9 mouse cellular contexts compared by ENCODE assay signal in the genomic region with DNA sequence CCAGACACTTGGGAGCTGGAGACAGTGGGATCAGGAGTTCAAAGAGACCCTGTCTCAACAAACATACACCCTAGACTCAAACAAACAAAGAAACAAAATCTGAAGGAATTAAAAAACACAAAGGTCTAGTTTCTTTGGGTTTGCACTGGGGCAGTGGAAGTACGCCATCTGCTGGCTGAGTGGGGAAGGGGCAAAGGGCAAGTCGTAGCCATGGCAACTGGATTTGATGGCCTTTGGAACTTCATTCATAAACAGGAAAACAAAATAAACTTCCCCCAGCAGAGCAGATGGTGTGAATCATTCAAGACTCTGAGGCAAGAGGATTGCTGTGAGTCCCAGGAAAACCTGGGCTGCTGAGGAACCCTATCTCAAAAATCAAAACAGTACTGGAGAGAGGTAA. TPM values are rescaled to one million over a fixed set of nuclear protein-coding genes. Genes with fewer than 3 reads are reported as not detected.
A peak's percentile ranks its signal among the peaks of the same experiment; 100 is the strongest.
DNase-seq lines count a peak whose midpoint lies in the region; ATAC-seq and TF ChIP-seq lines count a peak whose summit lies in the region.
"Had no signal": no experiment of that assay in that cellular context is flagged by ENCODE, and none has a peak within 500 bp of the region (broad histone marks: within the 10 kb centered on the region; RNA-seq: fewer than 3 reads in every experiment).

No protein-coding gene starts in this region.

- H3K27me3 ChIP-seq in hindbrain, embryonic 10.5 days (ENCODE audit: insufficient read depth, poor library complexity, severe bottlenecking), result no peaks in the 10 kb centered on the region
- no peaks in the 10 kb centered on the region for H3K27me3 ChIP-seq in hindbrain, embryonic 16.5 days (replicated peaks; ENCODE audit: control insufficient read depth, insufficient read depth, low read length)
- H3K27me3 ChIP-seq in lung, postnatal 0 days (replicated peaks; ENCODE audit: insufficient read depth, low read length), result no peaks in the 10 kb centered on the region
- H3K27me3 ChIP-seq: limb, embryonic 12.5 days had no signal

- TF ChIP-seq EP300 in lung, postnatal 0 days (IDR thresholded peaks at IDR 0.05), result peak; percentile 67

- peaks cover 76% of the 10 kb centered on the region for H3K36me3 ChIP-seq in hindbrain, embryonic 10.5 days
- H3K36me3 ChIP-seq in hindbrain, embryonic 16.5 days (ENCODE audit: control insufficient read depth, insufficient read depth, low read length), result peaks cover 8% of the 10 kb centered on the region; the same call in 1 of the 2 replicates
- H3K36me3 ChIP-seq in lung, postnatal 0 days (ENCODE audit: insufficient read depth, low read length), result peaks cover 29% of the 10 kb centered on the region

- no peak overlapping the region for H3K4me3 ChIP-seq in hindbrain, embryonic 10.5 days
- H3K4me3 ChIP-seq in hindbrain, embryonic 16.5 days (ENCODE audit: low read length), result no peak overlapping the region
- no peak overlapping the region for H3K4me3 ChIP-seq in lung, postnatal 0 days (ENCODE audit: low read depth, low read length)
- H3K4me3 ChIP-seq: limb, embryonic 12.5 days had no signal

- DNase-seq in hindbrain, embryonic 10.5 days (ENCODE audit: low spot score), result peak; percentile 58
- DNase-seq in CD4-positive, CD25-positive, alpha-beta regulatory T cell, adult 2 months (ENCODE audit: low read depth, low spot score), result peak; percentile 85
- DNase-seq in adrenal gland, postnatal 14 days, result peak; percentile 87
- peak; percentile 78 for DNase-seq in heart, postnatal 4 days
- DNase-seq in lung, postnatal 0 days (ENCODE audit: low spot score), result peak; percentile 81
- DNase-seq in testis, postnatal 10 days (ENCODE audit: low spot score), result peak; percentile 72

- TF ChIP-seq CTCF in lung, postnatal 0 days (IDR thresholded peaks at IDR 0.05), result peak; percentile 87

- no peak for ATAC-seq in hindbrain, embryonic 16.5 days
- peak; percentile 31; the same call in 1 of the 2 replicates for ATAC-seq in lung, postnatal 0 days
- ATAC-seq in erythroblast, adult 5-6 weeks (replicated peaks; ENCODE audit: low FRiP score, poor library complexity, severe bottlenecking), result no peak

- H3K4me1 ChIP-seq in hindbrain, embryonic 10.5 days (replicated peaks), result peaks cover 70% of the 10 kb centered on the region
- peaks cover 8% of the 10 kb centered on the region for H3K4me1 ChIP-seq in hindbrain, embryonic 16.5 days (ENCODE audit: control insufficient read depth, insufficient read depth, low read depth, low read length)
- peaks cover 15% of the 10 kb centered on the region; the same call in 1 of the 2 replicates for H3K4me1 ChIP-seq in lung, postnatal 0 days (ENCODE audit: insufficient read depth, low read depth, low read length)

- WGBS in hindbrain, embryonic 10.5 days, result 57% methylated on average over 2 of the region's 2 CpGs
- WGBS in hindbrain, embryonic 16.5 days, result 51% methylated on average over 2 of the region's 2 CpGs
- WGBS in lung, postnatal 0 days, result 43% methylated on average over 2 of the region's 2 CpGs

- peak overlapping the region; percentile 64; the same call in 1 of the 2 replicates for H3K27ac ChIP-seq in hindbrain, embryonic 10.5 days
- no peak overlapping the region for H3K27ac ChIP-seq in hindbrain, embryonic 16.5 days (ENCODE audit: low read depth, low read length)
- H3K27ac ChIP-seq in lung, postnatal 0 days (ENCODE audit: low read length), result no peak overlapping the region
- H3K27ac ChIP-seq: limb, embryonic 12.5 days had no signal

- H3K9ac ChIP-seq in hindbrain, embryonic 16.5 days (ENCODE audit: low read depth, low read length), result no peak overlapping the region
- H3K9ac ChIP-seq in lung, postnatal 0 days (replicated peaks; ENCODE audit: low read depth), result no peak overlapping the region
- H3K9ac ChIP-seq: limb, embryonic 12.5 days had no signal

- H3K4me2 ChIP-seq in hindbrain, embryonic 16.5 days (ENCODE audit: low read length), result no peak overlapping the region
- no peak overlapping the region for H3K4me2 ChIP-seq in lung, postnatal 0 days (replicated peaks; ENCODE audit: low read depth, low read length)
- H3K4me2 ChIP-seq: limb, embryonic 12.5 days had no signal

- no peaks in the 10 kb centered on the region for H3K9me3 ChIP-seq in hindbrain, embryonic 10.5 days
- no peaks in the 10 kb centered on the region for H3K9me3 ChIP-seq in hindbrain, embryonic 16.5 days (ENCODE audit: control insufficient read depth, low read length)
- no peaks in the 10 kb centered on the region for H3K9me3 ChIP-seq in lung, postnatal 0 days (ENCODE audit: low read length)
- H3K9me3 ChIP-seq: limb, embryonic 12.5 days had no signal

RNA-seq across cellular contexts. Expression of a gene that starts 7.0 kb away (rescaled TPM):
- polyA plus RNA-seq in hindbrain, embryonic 10.5 days (2016; fragmentation: Nextera tagmentation; extraction: Ambion mirVana), result 87.4 and 141 TPM in 2 replicates
- polyA plus RNA-seq in hindbrain, embryonic 16.5 days (2015; fragmentation: Nextera tagmentation; extraction: Ambion mirVana), result 78.3 and 87.6 TPM in 2 replicates
- 73.1 and 86.5 TPM in 2 replicates for total RNA-seq in adrenal gland, postnatal 14 days (2021)
- total RNA-seq in heart, postnatal 4 days (2021), result 10 to 100 TPM; 32.2 to 38.4 TPM
- polyA plus RNA-seq in lung, postnatal 0 days (2015; fragmentation: Nextera tagmentation; extraction: Ambion mirVana), result 32.9 and 34.4 TPM in 2 replicates
- 1.2 and 5.9 TPM in 2 replicates for total RNA-seq in erythroblast, adult 5-6 weeks (2015; ENCODE audit: low replicate concordance)
- 0.28 and 1.4 TPM in 2 replicates for total RNA-seq in erythroblast, adult 5-6 weeks (2017; ENCODE audit: low replicate concordance)

RNA-seq across cellular contexts. Expression of a gene that starts 19.8 kb away (rescaled TPM):
- 344 and 354 TPM in 2 replicates for polyA plus RNA-seq in hindbrain, embryonic 10.5 days (2016; fragmentation: Nextera tagmentation; extraction: Ambion mirVana)
- polyA plus RNA-seq in hindbrain, embryonic 16.5 days (2015; fragmentation: Nextera tagmentation; extraction: Ambion mirVana), result 168 and 169 TPM in 2 replicates
- total RNA-seq in adrenal gland, postnatal 14 days (2021), result 76.0 and 78.6 TPM in 2 replicates
- total RNA-seq in heart, postnatal 4 days (2021), result 100 to 1,000 TPM; 107 to 120 TPM
- polyA plus RNA-seq in lung, postnatal 0 days (2015; fragmentation: Nextera tagmentation; extraction: Ambion mirVana), result 95.9 and 104 TPM in 2 replicates
- total RNA-seq in erythroblast, adult 5-6 weeks (2015; ENCODE audit: low replicate concordance), result 41.1 and 51.6 TPM in 2 replicates
- total RNA-seq in erythroblast, adult 5-6 weeks (2017; ENCODE audit: low replicate concordance), result 20.9 and 26.2 TPM in 2 replicates

RNA-seq across cellular contexts. Expression of a gene that starts 21.0 kb away (rescaled TPM):
- polyA plus RNA-seq in hindbrain, embryonic 10.5 days (2016; fragmentation: Nextera tagmentation; extraction: Ambion mirVana), result not detected in 2 replicates
- polyA plus RNA-seq in hindbrain, embryonic 16.5 days (2015; fragmentation: Nextera tagmentation; extraction: Ambion mirVana), result 0.11 and 0.48 TPM in 2 replicates
- total RNA-seq in adrenal gland, postnatal 14 days (2021), result 0.79 and 1.0 TPM in 2 replicates
- 1 to 10 TPM; 2.7 to 3.5 TPM for total RNA-seq in heart, postnatal 4 days (2021)
- polyA plus RNA-seq in lung, postnatal 0 days (2015; fragmentation: Nextera tagmentation; extraction: Ambion mirVana), result 1.3 and 2.3 TPM in 2 replicates
- not detected in 2 replicates for total RNA-seq in erythroblast, adult 5-6 weeks (2015; ENCODE audit: low replicate concordance)
- 0.60 TPM in 1 of 2 replicates, not detected in the other for total RNA-seq in erythroblast, adult 5-6 weeks (2017; ENCODE audit: low replicate concordance)

RNA-seq across cellular contexts. Expression of a gene that starts 37.3 kb away (rescaled TPM):
- 1.1 and 1.6 TPM in 2 replicates for polyA plus RNA-seq in hindbrain, embryonic 10.5 days (2016; fragmentation: Nextera tagmentation; extraction: Ambion mirVana)
- 1.1 and 1.6 TPM in 2 replicates for polyA plus RNA-seq in hindbrain, embryonic 16.5 days (2015; fragmentation: Nextera tagmentation; extraction: Ambion mirVana)
- 1.6 and 2.0 TPM in 2 replicates for total RNA-seq in adrenal gland, postnatal 14 days (2021)
- 1 to 10 TPM; 1.1 to 1.5 TPM for total RNA-seq in heart, postnatal 4 days (2021)
- polyA plus RNA-seq in lung, postnatal 0 days (2015; fragmentation: Nextera tagmentation; extraction: Ambion mirVana), result 4.2 TPM in 2 replicates
- 5.4 and 9.0 TPM in 2 replicates for total RNA-seq in erythroblast, adult 5-6 weeks (2015; ENCODE audit: low replicate concordance)
- 0.98 and 2.3 TPM in 2 replicates for total RNA-seq in erythroblast, adult 5-6 weeks (2017; ENCODE audit: low replicate concordance)

RNA-seq across cellular contexts. Expression of a gene that starts 44.6 kb away (rescaled TPM):
- 84.4 and 117 TPM in 2 replicates for polyA plus RNA-seq in hindbrain, embryonic 10.5 days (2016; fragmentation: Nextera tagmentation; extraction: Ambion mirVana)
- polyA plus RNA-seq in hindbrain, embryonic 16.5 days (2015; fragmentation: Nextera tagmentation; extraction: Ambion mirVana), result 148 and 157 TPM in 2 replicates
- total RNA-seq in adrenal gland, postnatal 14 days (2021), result 84.4 and 102 TPM in 2 replicates
- 10 to 100 TPM; 73.8 to 78.5 TPM for total RNA-seq in heart, postnatal 4 days (2021)
- polyA plus RNA-seq in lung, postnatal 0 days (2015; fragmentation: Nextera tagmentation; extraction: Ambion mirVana), result 117 and 125 TPM in 2 replicates
- total RNA-seq in erythroblast, adult 5-6 weeks (2015; ENCODE audit: low replicate concordance), result 6.3 and 10.9 TPM in 2 replicates
- total RNA-seq in erythroblast, adult 5-6 weeks (2017; ENCODE audit: low replicate concordance), result 6.3 and 13.8 TPM in 2 replicates

Comparison
In these comparisons a context has a peak if more than half of its experiments do, and no peak if none do; other contexts are left out.
1. RNA of a gene that starts 7.0 kb away (total RNA-seq): 73.1 to 86.5 TPM in adrenal gland, postnatal 14 days and 32.2 to 38.4 TPM in heart, postnatal 4 days; 0.28 to 5.9 TPM in erythroblast, adult 5-6 weeks; every median in the first group is over 4 times any median in the second.
2. Peak in every context shown above with its lines, with median percentiles within 50 percentile points of each other: DNase-seq.